Mouse (Mus musculus) ES-Bruce4 (cell line): ENCODE results near the gene Cyp2c23. TPM values are rescaled to one million over a fixed set of nuclear protein-coding genes. Genes with fewer than 3 reads are reported as not detected.

Experiments
- H3K27ac ChIP-seq: 2 replicates; pipeline ENCODE4 v1.5.1; 2012; ENCODE audit warnings: low read length, inconsistent platforms; ENCODE audit not compliant: insufficient read depth
- H3K27me3 ChIP-seq: 2 replicates; pipeline ENCODE4 v1.6.1; 2012; ENCODE audit warnings: mild to moderate bottlenecking, low read length, inconsistent platforms; ENCODE audit not compliant: control insufficient read depth, poor library complexity, insufficient read depth, severe bottlenecking
- H3K36me3 ChIP-seq: 2 replicates; pipeline ENCODE4 v1.6.1; 2012; ENCODE audit warnings: inconsistent platforms, mild to moderate bottlenecking, low read length, moderate library complexity; ENCODE audit not compliant: control insufficient read depth, poor library complexity, insufficient read depth, severe bottlenecking
- H3K4me1 ChIP-seq: one replicate; pipeline ENCODE4 v1.8.1; 2011; ENCODE audit warnings: low read length; ENCODE audit not compliant: control insufficient read depth, insufficient read depth
- H3K4me3 ChIP-seq: 2 replicates; pipeline ENCODE4 v1.5.1; 2011; ENCODE audit warnings: low read depth, mild to moderate bottlenecking, low read length
- H3K9ac ChIP-seq: 2 replicates; pipeline ENCODE4 v1.6.1; 2012; ENCODE audit warnings: low read depth, mild to moderate bottlenecking, inconsistent platforms; ENCODE audit not compliant: poor library complexity, severe bottlenecking
- H3K9me3 ChIP-seq: replicated peaks from 2 replicates; pipeline ENCODE4 v1.6.1; 2012; ENCODE audit warnings: mild to moderate bottlenecking, low read length, inconsistent platforms; ENCODE audit not compliant: control insufficient read depth, poor library complexity, insufficient read depth, severe bottlenecking
- CTCF ChIP-seq: IDR thresholded peaks from one replicate; pipeline ENCODE4 v1.8.1; 2011; ENCODE audit warnings: low read depth, low read length
- EP300 ChIP-seq: IDR thresholded peaks from 2 replicates; pipeline ENCODE4 v1.6.1; 2011; ENCODE audit warnings: low read depth, low read length; ENCODE audit not compliant: insufficient read depth
- POLR2A ChIP-seq: IDR thresholded peaks from one replicate; pipeline ENCODE4 v1.8.1; 2011; ENCODE audit warnings: low read length; ENCODE audit not compliant: insufficient read depth
- polyA plus RNA-seq: library from polyadenylated mRNA; stranded (reverse); fragments of >200 nt; gene quantifications from 2 replicates; pipeline ENCODE4 v1.2.4, GENCODE M21; 2011; ENCODE audit warnings: low read depth; ENCODE audit not compliant: missing spikeins, insufficient read depth, insufficient read length

Cyp2c23 gene
- polyA plus RNA-seq, 1 experiment, result 0.31 TPM

GRCm38 (mm10) chr19:43990362-43990761, 38.6 kb downstream of the Cyp2c23 start:
- no peak overlapping the region for H3K4me3 ChIP-seq
- no peak overlapping the region for H3K9ac ChIP-seq
- no peak overlapping the region for H3K27ac ChIP-seq
- no peaks in the 10 kb centered on the region for H3K9me3 ChIP-seq
- H3K27me3 ChIP-seq, result no peaks in the 10 kb centered on the region
- no peaks in the 10 kb centered on the region for H3K4me1 ChIP-seq
- no peaks in the 10 kb centered on the region for H3K36me3 ChIP-seq
- no peak for TF ChIP-seq CTCF
- no peak for TF ChIP-seq EP300
- no peak for TF ChIP-seq POLR2A

GRCm38 (mm10) chr19:43986069-43986794, 42.8 kb downstream of the Cyp2c23 start, which contains the start of gene Cpn1:
Cpn1 (minus strand) TSS chr19:43986556.
- no peaks in the 10 kb centered on the region for H3K4me1 ChIP-seq
- TF ChIP-seq CTCF, result peak; percentile 38
- TF ChIP-seq EP300, result 0 out of 2 replicates have a peak, but pooled peaks have one; percentile 15
- TF ChIP-seq POLR2A, result no peak
- no peak within 1 kb of the TSS for H3K27ac ChIP-seq

GRCm38 (mm10) chr19:43981992-43982391, 47.0 kb downstream of the Cyp2c23 start:
- TF ChIP-seq EP300 (no peak), POLR2A (no peak), CTCF (no peak)
- no peaks in the 10 kb centered on the region for H3K27me3 ChIP-seq
- H3K36me3 ChIP-seq, result no peaks in the 10 kb centered on the region
- no peak overlapping the region for H3K9ac ChIP-seq
- no peaks in the 10 kb centered on the region for H3K4me1 ChIP-seq
- no peaks in the 10 kb centered on the region for H3K9me3 ChIP-seq
- H3K27ac ChIP-seq, result no peak overlapping the region
- H3K4me3 ChIP-seq, result no peak overlapping the region

More at GRCm38 (mm10) chr19:43986069-43986794, 42.8 kb downstream of the Cyp2c23 start, which contains the start of gene Cpn1:
- Histone ChIP-seq H3K27me3 (no peaks in the 10 kb centered on the region), H3K9me3 (no peaks in the 10 kb centered on the region), H3K36me3 (no peaks in the 10 kb centered on the region), H3K4me3 (peak within 1 kb of the TSS; percentile 48), H3K9ac (peak within 1 kb of the TSS; percentile 38)

- no peak overlapping the region for H3K4me3 ChIP-seq
- no peak overlapping the region for H3K9ac ChIP-seq
These were observed 48.3 kb downstream of the Cyp2c23 start for GRCm38 (mm10) chr19:43980711-43981110.

GRCm38 (mm10) chr19:43977799-43978198, 51.2 kb downstream of the Cyp2c23 start:
- Histone ChIP-seq H3K4me1 (no peaks in the 10 kb centered on the region), H3K9me3 (no peaks in the 10 kb centered on the region), H3K4me3 (no peak overlapping the region), H3K36me3 (no peaks in the 10 kb centered on the region), H3K27ac (no peak overlapping the region), H3K9ac (no peak overlapping the region), H3K27me3 (no peaks in the 10 kb centered on the region)
- TF ChIP-seq CTCF (no peak), EP300 (no peak), POLR2A (no peak)

More at GRCm38 (mm10) chr19:43980711-43981110, 48.3 kb downstream of the Cyp2c23 start:
- TF ChIP-seq CTCF, result no peak
- TF ChIP-seq POLR2A, result no peak
- TF ChIP-seq EP300, result no peak
- H3K4me1 ChIP-seq, result no peaks in the 10 kb centered on the region
- H3K36me3 ChIP-seq, result no peaks in the 10 kb centered on the region
- H3K27me3 ChIP-seq, result no peaks in the 10 kb centered on the region
- no peak overlapping the region for H3K27ac ChIP-seq
- H3K9me3 ChIP-seq, result no peaks in the 10 kb centered on the region

- TF ChIP-seq CTCF (no peak), POLR2A (no peak), EP300 (no peak)
- Histone ChIP-seq H3K36me3 (no peaks in the 10 kb centered on the region), H3K9ac (no peak overlapping the region), H3K27ac (no peak overlapping the region), H3K4me3 (no peak overlapping the region), H3K27me3 (no peaks in the 10 kb centered on the region), H3K9me3 (no peaks in the 10 kb centered on the region), H3K4me1 (no peaks in the 10 kb centered on the region)
These were observed 52.3 kb downstream of the Cyp2c23 start for GRCm38 (mm10) chr19:43976661-43977060.
